Mouse (Mus musculus): Measurements from ENCODE around the gene Fam227a. TPM values are rescaled to one million over a fixed set of nuclear protein-coding genes. Genes with fewer than 3 reads are reported as not detected.

Fam227a gene
- polyA plus RNA-seq (2012; rRNA removed) = 0.16 and 0.78 TPM in 2 replicates

DNA sequence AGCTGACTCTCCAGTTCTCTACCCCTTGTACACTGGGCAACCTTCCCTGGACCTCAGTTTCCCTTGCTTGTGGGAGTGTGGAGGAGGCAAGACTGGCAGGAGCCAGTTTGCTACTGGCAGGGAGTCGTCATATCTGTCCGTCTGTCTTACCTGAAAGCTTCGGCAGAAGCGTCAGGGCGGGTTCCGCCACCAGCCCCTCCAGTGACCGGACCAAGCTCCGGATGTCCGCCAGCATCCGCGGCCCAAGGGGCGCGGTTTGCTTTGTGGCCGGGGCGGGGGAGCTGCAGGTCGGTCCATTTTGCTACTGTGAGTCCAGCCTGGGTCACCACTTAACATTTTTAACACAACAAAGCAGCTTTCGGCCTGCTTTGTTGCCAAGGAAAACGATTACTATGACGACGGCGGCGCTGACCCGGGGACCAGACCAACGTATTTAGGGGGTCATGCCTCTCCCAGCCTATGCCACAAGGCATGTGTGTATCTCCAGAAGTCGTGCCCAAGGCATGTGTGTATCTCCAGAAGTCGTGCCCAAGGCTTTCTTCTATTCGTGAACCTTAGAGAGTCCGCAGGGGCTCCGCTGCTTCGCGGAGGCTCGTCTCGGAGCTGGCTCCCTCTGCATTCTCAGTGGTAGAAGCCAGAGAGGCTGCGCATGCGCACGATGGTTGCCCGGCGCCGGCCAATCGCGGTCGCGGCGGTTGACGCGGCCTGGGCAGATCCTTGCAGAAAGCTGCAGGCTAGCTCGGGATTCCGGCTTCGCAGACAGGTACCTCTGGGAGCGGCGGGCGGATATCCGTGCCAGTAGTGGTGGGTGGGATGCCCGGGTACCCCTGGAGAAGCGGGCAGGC lies at the start of gene Fam227a, which contains the start of gene Cby1:
Gene Fam227a (minus strand): TSS at position 426 of the 845 bp plus-strand sequence.
Gene Cby1 (plus strand): TSS at position 669 of the 845 bp plus-strand sequence.
- peak; percentile 66 for DNase-seq (ENCODE audit: low read depth, low spot score)
- WGBS = under 1% methylated on average over 55 of the region's 55 CpGs

DNA sequence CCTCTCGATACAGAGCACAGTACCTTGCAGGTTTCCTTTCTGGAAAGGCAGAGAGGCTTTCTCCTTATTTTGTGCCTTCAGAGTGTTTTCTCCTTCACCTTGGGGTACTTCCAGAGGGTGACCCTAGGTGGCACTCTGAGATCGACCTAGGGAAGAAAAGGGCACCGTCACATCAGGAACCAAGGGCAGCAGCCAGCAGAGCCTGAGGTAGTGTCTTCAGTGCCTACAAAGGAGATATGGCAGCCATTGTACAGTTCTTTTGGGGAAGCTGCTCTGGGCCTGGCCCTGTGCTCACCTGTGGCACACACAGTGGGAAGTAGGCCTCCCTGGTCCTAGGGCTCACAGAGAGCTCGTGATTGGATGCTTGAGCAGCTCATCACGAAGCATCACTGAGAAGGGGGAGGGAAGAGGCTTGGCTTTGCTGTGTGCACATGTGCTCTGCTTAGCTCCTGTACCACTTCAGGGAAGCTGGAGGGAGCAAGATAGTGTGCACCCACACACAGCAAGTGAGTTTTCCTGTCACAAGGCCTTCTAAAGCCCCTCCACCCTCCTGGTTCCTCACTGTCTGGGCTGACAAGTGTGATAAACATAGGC lies 49.6 kb upstream of the Fam227a start:
- WGBS = 93% methylated on average over 5 of the region's 5 CpGs
- DNase-seq (ENCODE audit: low read depth, low spot score) = no peak

DNA sequence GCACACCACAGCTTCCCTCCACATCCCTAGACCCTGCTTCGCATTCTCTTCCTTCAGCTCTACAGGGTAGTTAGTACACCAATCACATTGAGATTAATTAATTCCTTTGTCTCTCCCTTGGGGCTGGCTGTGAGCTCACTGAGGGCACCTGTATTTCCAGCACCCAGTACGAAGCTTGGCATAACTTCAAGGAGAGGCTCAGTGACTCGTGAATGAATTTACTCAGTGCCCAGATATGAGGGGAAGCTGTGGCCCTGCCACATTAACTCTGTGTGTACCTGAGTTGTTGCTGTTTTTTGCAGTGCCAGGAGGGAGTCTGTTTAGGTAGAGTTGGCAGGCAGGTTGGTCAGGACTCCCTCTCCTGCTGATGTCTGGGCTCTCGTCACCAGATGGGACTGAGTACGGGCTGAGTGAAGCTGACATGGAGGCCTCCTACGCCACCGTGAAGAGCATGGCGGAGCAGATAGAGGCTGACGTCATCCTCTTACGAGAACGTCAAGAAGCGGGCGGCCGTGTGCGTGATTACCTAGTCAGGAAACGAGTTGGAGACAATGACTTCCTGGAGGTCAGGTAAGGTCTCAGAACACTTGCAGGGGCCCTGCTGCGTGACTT lies 48.0 kb upstream of the Fam227a start:
- DNase-seq (ENCODE audit: low read depth, low spot score) = no peak
- WGBS = 81% methylated on average over 17 of the region's 17 CpGs

GRCm38 (mm10) chr15:79697558-79698187 lies 38.9 kb upstream of the Fam227a start:
- WGBS = 50% methylated on average over 9 of the region's 9 CpGs
- no peak for DNase-seq (ENCODE audit: low read depth, low spot score)

- 57% methylated on average over 6 of the region's 6 CpGs for WGBS
- DNase-seq (ENCODE audit: low read depth, low spot score) = no peak
Observed at GRCm38 (mm10) chr15:79697011-79697410, 38.3 kb upstream of the Fam227a start.

- 90% methylated on average over 2 of the region's 2 CpGs for WGBS
- no peak for DNase-seq (ENCODE audit: low read depth, low spot score)
Observed at GRCm38 (mm10) chr15:79696508-79696907, 37.8 kb upstream of the Fam227a start.

DNA sequence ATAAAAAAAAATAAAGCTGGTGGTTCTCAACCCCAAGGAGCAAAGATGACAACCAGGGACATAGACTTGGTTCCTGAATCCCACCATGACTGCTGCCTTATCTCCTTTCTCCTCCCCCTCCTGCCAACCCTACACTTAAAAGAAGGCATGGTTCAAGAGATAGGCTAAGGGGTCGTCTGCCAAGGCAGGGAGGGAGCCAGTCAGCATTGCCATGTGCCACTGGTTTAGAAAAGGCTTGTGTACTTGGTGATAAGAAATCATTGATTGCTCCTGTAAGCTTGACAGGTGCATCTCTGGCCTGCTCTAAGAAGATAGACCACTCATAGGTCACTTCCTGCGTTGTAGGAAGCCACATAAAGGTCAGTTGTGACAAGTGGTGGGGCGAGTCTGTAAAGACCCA lies 36.8 kb upstream of the Fam227a start:
- WGBS = 36% methylated on average over 3 of the region's 3 CpGs
- no peak for DNase-seq (ENCODE audit: low read depth, low spot score)

- DNase-seq (ENCODE audit: low read depth, low spot score) = no peak
- 87% methylated on average over 4 of the region's 4 CpGs for WGBS
Observed at GRCm38 (mm10) chr15:79694512-79694911, 35.8 kb upstream of the Fam227a start.

DNA sequence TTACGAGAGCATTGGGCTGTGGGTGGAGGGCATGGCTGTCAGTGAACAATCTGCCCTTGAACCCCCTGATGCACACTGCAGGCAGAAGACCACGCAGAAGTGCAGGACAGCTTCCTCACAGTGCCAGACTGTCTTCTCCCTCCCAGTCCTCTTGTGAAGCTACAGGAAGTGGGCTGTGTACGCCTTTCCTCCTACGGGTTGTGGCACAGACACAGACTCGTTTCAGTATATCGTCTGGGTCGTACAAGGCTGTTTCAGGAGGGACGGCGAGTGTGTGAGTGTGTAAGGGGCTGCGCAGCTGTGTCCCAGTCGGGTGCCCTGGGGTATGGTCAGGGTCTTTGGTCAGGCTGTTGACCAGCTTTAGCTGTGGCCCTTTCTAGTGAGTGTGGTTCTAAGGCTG lies 35.0 kb upstream of the Fam227a start:
- WGBS = 75% methylated on average over 11 of the region's 11 CpGs

GRCm38 (mm10) chr15:79692334-79692733 lies 33.6 kb upstream of the Fam227a start:
- WGBS = 24% methylated on average over 5 of the region's 5 CpGs
- no peak for DNase-seq (ENCODE audit: low read depth, low spot score)

More for the DNA sequence above, 35.0 kb upstream of the Fam227a start:
- no peak for DNase-seq (ENCODE audit: low read depth, low spot score)

GRCm38 (mm10) chr15:79691023-79691508 lies 32.3 kb upstream of the Fam227a start:
- WGBS = under 1% methylated on average over 53 of the region's 53 CpGs
- no peak for DNase-seq (ENCODE audit: low read depth, low spot score)

- WGBS = under 1% methylated on average over 45 of the region's 45 CpGs
- DNase-seq (ENCODE audit: low read depth, low spot score) = peak; percentile 99
Observed at GRCm38 (mm10) chr15:79690426-79691022, 31.8 kb upstream of the Fam227a start, which contains the start of gene Gtpbp1. Gene Gtpbp1 (plus strand): TSS chr15:79690845.

- WGBS = 7% methylated on average over 24 of the region's 24 CpGs
- no peak for DNase-seq (ENCODE audit: low read depth, low spot score)
Observed at GRCm38 (mm10) chr15:79689662-79690425, 31.1 kb upstream of the Fam227a start.

GRCm38 (mm10) chr15:79688268-79688956 lies 29.7 kb upstream of the Fam227a start:
- WGBS = 4% methylated on average over 8 of the region's 8 CpGs
- no peak for DNase-seq (ENCODE audit: low read depth, low spot score)

DNA sequence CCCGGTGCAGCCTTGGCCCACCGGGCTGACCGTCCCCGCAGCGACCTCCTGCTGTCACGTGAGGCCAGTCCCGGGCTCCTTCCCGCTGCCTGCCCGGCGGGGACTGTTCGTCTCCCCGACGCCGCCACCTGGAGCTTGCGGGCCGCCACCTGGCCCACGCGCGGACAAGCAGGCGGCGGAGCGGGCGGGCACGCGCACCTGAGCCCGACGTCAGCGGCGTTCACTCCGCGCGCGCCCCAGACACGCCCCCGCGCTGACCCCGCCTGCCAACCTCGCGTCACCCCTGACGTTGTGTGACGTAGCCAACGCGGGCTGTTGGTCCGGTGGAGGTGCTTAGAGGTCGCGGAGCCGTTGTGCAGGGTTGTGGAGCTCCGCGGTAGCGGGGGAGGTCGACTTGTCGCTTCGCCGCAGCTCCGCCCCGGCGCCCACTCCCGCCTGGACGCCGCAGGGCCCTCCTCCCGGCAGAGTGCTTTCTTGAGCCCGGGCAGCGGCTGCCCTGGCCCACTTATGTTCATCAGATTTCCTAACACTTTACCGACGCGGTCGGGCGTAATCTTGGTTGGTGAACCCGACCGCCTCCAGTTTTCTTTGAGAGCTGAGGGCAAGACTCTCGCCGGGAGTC lies 29.0 kb upstream of the Fam227a start, which contains the start of gene Josd1:
Gene Josd1 (minus strand): TSS at position 274 of the 622 bp plus-strand sequence.
- DNase-seq (ENCODE audit: low read depth, low spot score) = no peak
- under 1% methylated on average over 72 of the region's 72 CpGs for WGBS

DNA sequence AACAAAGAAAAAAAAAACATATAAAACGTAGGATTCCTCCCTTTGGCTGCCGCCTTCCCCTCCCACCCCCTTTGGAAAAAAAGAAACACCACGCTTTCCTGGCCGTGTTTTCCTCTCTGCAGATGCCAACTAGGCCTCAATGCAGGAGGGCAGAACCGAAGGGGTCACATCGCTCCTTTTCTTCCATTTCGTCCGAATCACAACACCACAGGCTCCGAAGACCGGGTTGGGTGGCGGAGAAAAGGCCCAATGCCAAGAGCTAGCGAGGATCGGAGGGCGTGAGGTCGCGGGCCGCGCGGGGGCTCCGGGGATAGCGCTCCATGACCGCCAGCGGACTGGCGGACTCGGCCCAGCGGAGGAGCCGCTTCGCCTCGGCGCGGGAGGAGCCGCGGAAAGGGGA lies 28.4 kb upstream of the Fam227a start:
- under 1% methylated on average over 33 of the region's 33 CpGs for WGBS
- no peak for DNase-seq (ENCODE audit: low read depth, low spot score)

- 9% methylated on average over 15 of the region's 15 CpGs for WGBS
- no peak for DNase-seq (ENCODE audit: low read depth, low spot score)
Observed at GRCm38 (mm10) chr15:79686046-79686869, 27.5 kb upstream of the Fam227a start.
